Mouse (Mus musculus): ENCODE measurements at regions not wholly inside any gene's neighbourhood (a gene's known extent, or its start where the extent isn't known, plus 50 kb on each side); places are given as distances from the start of the nearest gene placed in this dataset.

DNA sequence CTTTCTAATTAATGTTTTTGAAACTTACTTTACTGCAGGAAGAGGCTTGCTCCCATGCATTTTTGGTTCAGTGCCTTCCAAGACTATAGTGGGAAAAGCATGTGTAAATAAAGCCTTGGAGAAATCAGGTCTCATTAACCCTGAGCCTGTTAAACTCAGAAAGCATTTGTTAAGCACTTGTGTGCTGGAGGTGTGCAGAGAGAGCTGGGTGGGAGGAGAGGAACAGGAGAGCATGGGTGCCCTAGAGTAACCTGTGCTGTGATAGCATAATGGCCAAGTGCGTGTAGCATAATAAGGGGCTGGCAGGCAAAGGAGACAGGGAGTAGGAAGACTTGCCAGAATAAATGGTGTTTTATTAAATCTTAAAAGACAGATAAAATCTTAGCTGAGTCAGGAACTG lies 1160.2 kb upstream of the Gulo start:
- TF ChIP-seq EP300 (IDR thresholded peaks at IDR 0.05; ENCODE audit: insufficient read depth, low read depth, low read length) (no peak), CTCF (IDR thresholded peaks at IDR 0.05) (no peak), POLR2A (IDR thresholded peaks at IDR 0.05; ENCODE audit: insufficient read depth, low read depth, low read length) (no peak)
